Mouse (Mus musculus) gastrocnemius, adult 18-20 months (tissue): ENCODE measurements around the gene Adap1. TPM values are rescaled to one million over a fixed set of nuclear protein-coding genes. Genes with fewer than 3 reads are reported as not detected.

Experiments used
- DNase-seq: peaks from one replicate; pipeline ENCODE4 v3.0.0; 2021; ENCODE audit warnings: low spot score
- long read RNA-seq, 2 experiments: library from polyadenylated mRNA; stranded (forward); transcript quantifications; one replicate each; pipeline ENCODE4 v2.0.0; 2021
- total RNA-seq, 2 experiments: library from RNA; stranded (reverse); gene quantifications; 2 replicates each; pipeline ENCODE4 v1.2.3; 2021

The Adap1 gene
- 1 to 10 TPM in 1 of 2 experiments, under 1 TPM in 1; 0.66 to 1.4 TPM for total RNA-seq
- long read RNA-seq, experiment 1, partial matches to known transcripts, result 0 of 1 reads
- long read RNA-seq, experiment 1, other reads (novel, unspliced or antisense), result 0 of 1 reads
- long read RNA-seq, experiment 2, result 0 reads

DNA sequence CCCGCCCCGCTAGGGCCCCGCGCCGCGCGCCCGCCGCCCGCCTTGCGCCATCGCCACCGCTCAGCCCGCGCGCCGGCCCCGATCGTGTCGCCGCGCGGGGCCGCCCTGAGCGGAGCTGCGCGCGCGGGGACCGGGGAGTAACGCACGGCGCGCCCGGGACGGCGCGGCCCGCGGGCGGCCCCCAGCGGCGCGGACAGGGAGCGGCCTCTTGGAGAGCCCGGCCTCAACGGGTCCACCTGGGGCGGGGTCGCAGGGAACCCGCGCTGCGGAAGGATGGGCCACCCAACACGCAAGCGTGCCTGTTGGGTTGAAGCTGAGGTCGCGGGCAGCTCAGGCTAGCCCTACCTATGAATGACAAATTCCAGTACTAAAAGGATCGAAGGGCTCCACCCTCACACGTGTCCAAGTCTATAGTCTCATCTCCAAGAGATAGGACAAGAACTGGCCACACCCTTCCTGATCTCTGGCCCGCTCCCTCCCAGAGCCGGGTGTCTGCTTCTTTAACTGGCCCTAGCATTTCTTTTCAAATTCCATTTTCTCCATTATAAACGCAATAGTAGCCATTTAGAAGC, at the start of gene Adap1:
Adap1 (minus strand) TSS at position 228 of the 572 bp plus-strand sequence.
- peak; percentile 30 for DNase-seq

DNA sequence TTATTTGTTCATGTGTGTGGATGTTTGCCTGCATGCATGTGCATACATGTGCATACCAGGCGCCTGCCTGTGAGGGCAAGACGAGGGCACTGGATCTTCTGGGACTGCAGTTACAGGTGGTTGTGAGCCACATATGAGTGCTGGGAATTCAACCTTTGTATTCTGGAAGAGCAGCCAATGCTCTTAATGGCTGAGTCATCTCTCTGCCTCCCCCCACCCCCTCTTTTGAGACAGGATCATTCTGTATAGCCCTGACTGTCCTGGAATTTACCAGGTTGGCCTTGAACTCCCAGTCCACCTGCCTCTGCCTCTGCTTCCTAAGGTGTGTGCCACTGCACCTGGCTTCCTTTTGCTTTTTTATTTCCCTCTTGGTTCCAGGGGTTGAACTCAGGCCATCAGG, 49.4 kb upstream of the Adap1 start:
- no peak for DNase-seq

DNA sequence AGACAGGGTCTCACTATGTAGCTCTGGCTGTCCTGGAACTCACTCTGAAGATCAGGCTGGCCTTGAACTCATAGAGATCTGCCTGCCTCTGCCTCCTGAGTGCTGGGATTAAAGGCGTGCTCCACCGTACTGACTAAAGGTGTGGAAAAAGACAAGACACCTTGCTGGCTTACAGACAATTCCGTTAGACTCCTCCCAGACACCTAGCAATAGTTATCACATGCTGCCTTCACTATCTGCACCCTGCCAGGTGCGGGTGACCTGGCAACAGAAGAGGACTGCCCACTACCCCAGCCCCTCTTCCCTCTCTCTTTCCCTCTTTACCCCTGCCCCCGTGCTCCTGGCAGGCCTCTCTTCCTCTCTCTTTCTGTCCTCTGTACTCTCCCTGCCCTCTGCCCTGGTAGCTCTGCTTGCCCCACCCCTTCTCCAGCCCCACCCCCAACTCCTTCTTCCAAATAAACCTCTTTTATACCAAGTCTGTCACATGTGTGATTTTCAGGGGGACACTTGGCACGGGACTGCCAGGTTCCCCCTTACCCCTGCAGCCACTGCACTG, 48.5 kb upstream of the Adap1 start:
- DNase-seq, result no peak

DNA sequence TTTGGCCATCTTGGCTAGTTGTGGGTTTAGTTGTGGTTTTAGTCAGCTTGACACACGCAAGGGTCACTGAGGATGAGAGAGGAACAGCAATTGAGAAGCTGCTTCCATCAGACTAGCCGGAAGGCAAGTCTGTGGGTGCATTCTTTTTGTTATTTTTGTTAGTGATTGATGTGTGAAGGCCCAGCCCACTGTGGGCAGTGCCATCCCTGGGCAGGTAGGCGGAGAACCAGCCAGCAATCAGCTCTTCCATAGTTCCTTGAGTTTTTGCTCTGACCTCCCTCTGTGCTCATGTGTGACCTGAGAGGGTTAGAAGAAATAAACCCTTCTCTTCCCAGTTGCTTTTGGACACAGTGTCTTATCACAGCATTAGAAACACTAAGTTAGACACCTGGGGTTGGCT, 47.7 kb upstream of the Adap1 start:
- no peak for DNase-seq

DNA sequence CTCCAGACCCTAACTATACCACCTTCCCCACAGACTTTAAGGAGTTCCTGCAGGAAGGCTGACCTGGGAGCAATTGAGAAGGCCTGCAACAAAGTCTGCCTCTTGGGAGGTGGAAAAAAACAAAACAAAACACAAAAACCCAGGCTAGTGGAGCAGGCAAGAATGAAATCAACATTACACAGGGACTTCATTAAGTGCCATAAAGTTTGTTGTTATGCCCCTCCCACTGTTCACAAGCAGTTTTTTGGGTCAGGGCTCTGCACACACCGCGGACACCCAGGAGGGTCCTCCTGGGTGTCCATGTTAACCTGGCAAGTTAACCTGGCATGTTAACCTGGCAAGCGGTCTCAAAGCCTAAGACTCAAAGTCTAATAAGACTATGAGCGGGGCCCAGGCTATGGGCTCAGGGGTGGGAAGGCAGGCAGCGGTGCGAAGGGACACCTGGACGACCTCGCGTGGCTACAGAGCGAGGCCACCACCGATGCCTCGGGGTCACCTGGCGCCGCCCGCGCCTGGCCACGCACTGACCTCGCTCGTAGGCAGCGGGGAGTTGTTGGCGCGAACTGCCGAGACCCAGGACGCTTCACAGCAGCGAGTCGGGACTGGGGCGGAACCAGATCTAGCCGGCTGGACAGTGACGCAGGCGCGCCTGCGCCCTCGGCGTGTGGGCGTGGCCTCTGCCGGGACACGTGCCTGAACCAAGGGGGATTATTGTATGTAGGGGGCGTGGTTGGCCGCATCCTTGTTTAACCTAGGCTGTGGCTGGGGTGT, 46.4 kb upstream of the Adap1 start:
- peak; percentile 91 for DNase-seq

DNA sequence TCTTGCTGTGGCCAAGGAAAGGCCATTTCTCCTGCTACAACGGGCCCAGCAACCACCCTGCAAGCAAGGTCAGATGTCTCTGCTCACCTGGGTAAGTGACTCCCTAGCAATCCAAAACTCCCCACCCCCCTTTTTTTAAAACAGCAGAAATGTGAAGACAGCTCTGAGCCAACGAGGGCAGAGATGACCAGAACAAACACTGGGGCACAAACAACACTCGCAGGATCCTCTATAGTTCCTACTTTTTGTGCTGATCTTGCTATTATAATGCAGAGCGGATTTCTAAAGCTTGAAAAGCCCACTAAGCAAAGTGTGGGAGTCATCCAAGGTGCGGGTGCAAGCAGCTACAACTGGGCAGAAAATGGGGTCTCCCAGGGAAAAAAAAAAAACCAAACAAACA, 45.7 kb upstream of the Adap1 start:
- DNase-seq, result no peak

DNA sequence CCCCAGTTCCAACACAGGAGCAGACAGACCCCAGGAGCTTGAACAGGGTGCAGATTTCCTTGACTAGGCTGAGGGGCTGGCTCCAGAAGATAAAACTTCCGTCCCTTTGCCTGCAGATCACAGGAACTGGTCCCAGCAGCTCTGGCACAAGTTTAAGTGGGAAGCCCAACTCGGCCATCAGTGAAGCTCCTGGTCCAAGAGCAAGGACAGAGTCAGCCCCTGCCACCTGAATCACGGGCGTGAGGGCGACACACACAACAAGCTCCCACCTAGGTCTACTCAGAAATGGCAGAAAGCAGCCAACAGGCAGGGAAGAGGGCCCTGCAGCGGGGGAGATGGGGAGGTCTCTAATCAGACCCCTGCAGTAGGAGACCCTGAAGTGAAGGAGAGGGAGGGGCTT, 44.9 kb upstream of the Adap1 start:
- no peak for DNase-seq

DNA sequence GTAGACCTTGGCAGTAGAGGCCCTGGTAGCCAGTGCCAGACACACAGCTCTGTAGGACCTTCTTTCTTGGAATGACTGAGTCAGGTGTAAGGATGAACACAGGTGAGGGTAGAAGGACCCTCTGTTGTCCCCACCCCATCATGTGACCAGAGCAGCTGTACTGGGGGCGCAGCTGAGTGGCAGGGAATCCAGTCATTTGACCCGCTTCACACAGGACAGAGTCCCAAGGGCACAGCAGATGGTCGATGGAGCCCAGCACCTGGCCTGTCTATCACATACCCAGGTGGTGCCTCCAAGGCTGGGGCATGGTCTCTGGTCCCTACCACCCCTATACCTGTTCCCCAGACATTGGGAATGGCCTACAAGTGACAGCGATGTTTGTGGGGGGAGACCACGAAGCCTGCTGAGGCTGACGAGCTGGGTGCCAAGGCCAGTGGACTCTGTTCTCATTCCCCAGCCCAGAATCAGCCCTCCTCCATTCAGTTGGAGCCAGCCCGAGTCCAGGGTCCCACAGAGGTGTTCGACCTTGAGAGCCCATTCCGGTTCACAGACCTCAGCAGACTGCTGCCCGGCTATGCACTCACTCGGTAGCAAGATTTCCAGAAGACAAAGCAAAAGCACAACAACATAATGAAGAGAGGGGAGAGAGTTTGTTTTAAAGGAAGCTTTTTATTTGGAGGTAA, 43.4 kb upstream of the Adap1 start:
- no peak for DNase-seq

DNA sequence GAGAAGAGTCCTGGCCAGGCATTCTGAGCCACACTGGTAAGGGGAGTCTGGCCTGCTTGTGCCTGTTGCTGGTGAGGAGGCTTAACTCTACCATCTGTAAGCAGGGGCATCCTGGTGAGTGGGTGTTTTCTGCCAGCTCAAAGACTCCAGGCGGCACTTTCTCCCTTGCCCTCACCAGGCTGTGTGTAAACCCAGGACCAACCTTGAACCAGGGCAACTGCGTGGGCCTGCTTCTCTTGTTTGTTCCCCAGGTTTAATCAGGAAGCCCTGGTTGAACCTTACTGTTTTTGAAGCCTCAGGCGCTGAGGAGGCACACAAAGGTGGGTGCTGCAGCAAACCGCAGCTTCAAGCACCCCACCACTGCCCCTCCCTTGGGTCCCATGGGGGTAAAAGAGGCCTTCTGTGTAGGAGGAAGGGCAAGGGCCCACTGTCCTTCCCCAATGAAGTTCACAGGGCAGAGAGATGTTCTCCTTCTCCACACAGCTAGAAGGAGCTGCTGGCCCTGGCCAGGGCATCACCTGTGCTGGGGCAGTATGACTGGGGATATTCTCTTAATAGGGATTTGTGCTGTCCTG, 42.5 kb upstream of the Adap1 start:
- DNase-seq, result no peak

DNA sequence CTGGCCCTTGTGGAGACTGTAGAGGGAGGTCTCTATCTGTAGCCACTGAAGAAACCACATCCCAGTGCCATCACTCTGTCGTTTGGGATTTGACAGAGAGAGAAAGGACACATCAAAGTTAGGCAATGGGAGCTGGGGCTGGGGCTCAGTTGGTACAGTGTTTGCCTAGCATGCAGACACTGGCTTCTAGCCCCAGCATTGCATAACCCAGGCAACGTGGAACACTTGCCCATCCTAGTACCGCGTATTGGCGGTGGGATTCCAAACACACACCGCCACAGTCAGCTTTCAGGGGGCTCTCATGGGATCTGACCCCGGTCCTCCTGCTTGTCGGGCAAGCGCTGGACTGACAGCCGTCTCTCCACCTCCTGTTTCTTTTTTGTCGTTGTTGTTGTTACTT, 41.1 kb upstream of the Adap1 start:
- no peak for DNase-seq

DNA sequence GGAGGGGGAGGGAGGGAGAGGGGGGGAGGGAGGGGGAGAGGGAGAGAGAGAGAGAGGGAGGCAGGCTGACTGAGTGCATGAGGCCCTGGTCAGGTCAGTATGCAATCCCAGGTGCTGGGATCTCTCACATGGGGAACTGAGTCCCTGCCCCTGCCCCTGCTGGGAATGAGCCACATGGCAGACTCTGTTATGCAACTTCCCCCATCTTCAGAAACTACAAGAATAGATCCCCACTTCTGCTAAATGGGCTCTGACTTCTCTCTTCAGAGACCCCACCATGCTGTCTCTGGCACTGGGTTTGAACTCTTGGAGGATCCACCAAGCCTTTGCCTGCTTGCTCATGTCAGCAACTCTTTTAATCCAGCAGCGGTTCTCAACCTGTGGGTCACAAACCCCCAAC, 40.4 kb upstream of the Adap1 start:
- DNase-seq, result no peak

DNA sequence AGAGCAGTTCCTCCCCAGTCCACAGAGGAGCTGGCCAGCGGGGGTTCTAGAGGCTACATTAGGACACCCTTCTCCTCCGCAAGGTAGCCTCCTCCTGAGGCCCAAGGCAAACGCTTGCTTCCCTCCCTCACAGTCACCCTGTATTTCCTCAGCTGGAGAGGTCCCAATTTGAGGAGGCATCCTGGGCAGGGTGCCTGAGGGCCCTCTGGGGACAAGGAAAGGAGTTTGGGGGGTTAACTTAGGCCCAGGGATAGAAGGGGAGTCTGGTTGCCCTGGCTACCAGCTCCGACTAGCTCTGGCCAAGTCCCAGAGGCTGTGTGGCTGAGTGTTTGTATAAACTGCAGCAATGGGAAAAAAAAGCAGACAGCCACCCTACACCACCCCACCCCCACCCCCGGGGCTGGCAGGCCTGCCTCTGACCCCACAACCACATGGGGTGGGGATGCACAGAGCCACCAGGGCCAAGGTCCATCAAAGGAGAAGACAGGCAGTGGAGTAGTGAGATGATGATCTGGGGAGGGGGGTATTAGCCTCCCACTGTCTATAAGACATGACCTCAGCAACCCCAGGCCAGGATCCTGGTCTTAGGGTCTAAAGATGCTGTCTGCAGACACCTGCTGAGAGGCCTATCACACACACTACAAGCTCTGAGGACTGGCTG, 39.6 kb upstream of the Adap1 start:
- DNase-seq, result no peak

DNA sequence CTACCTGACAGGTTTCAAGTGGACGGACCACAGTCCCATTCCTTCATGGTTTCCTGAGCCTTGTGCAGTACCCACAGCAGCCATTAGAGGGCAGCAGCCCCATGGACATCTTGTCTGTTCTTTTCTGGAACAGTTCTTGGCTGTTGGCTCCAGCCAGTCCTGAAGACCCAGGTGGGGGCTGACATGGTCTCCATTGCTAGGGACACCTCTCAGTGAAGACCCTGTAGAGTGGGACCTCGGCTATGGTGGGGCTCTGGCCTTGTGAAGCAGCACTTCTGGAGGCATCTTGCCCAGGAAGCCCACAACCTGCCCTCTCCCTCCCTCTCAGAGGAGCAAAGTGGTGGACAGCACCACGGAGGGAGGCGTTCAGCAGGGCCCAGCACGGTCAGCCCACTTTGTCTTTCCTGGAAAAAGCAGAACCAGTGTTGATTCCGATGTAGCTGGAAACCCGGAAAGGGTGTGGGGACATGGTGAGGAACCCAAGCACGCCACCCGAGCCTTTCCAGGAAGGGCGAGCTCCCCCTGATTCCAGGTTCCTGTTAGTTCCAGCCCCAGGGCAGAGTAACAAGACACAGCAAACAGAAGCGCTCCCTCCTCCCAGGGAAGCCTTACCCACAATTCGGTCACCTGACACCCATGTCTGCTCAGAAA, 39.0 kb upstream of the Adap1 start:
- peak; percentile 93 for DNase-seq

DNA sequence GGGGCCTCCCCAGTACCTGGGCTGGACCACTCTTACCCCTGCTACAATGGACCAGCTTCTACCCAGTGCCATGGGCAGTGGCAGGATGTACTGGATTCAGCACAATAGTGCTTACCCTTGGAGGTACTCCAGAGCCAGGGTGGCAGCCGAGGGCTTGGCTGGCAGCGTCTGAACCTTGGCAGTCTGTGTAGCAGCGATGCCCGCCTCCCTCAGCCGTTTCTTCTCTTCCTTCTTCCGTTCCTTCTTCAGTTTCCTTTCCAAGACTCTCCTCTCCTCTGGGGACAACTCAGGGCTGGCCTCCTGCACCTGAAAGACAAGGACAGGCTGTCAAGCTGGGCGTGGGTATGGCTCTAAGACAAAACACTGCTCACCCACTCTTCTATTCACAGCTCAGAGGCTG, 38.4 kb upstream of the Adap1 start:
- DNase-seq, result no peak

DNA sequence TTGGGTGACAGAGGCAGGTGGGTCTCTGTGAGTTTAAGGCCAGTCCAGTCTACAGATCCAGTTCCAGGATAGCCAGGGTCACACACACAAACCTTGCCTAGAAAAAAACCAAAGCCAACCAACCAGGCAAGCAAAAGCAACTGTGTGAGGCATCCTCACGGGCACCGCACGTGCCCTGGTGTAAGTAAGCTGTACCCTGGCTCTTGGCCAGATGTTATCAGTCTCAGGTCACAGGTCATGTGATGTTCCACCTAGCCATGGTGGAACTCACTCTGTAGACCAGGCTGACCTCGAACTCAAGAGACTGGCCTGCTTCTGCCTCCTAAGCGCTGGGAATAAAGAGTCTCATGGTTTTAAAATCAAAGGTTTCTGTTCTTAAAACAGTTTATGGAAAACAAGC, 33.8 kb upstream of the Adap1 start:
- DNase-seq, result no peak

DNA sequence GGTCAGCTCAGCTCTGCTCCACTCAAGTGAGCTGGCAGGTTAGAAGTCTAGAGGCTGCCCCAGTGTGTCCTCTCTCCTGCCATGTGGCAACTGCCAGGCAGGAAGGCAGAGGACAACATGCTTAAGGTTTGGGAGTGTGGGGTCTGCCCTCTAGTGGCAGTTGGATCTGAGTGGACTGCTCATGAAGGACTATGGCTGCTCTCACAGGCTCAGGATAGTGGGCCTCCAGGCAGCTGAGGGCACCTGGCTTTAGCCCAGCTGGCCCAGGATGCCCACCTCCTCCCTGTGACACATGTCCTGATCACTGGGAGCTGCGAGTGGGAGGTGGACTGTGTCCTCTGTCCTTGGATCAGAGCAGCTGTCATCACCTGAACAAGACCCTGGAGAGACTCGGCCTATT, 33.2 kb upstream of the Adap1 start:
- DNase-seq, result no peak

DNA sequence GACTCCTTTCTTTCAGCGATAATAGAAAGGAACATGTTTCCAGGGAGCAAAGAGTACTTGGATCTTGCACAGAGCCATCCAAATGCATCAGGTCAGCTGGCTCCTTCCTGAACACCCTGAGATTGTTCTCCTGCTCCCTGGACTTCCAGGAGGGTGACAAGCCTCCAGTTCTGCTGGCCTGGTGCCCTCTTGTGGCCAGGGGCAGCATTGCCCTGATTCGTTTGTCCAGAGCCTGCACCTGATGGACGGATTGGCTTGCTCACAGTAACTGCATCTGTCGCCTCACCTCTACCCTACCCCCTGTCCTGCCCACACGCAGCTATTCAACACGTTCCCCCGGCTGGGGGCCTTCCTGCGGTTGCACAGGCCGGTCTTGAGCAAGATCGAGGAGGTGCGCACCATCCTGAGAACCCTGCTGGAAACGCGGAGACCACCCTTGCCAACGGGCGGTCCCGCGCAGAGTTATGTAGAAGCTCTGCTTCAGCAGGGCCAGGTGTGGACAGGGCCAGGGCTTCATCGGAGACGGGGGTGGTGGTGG, 29.9 kb upstream of the Adap1 start:
- peak; percentile 80 for DNase-seq

DNA sequence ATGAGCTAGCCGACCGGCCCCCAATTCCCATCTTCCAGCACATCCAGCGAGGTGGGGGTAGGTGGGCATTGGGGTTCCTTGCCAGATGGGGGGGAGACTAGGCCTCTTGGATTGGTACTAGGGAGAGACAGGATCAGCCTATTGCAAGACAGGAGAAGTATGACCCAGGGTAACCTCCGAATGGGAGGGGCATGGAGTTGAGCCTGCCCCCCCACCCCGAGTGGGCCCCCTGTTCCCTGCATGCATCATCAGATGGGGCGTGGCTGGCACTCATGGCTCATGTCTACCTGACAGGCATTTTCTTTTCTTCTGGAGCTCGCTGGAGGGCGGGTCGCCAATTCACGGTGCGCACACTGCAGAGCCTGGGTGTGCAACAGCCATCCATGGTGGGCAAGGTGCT, 28.5 kb upstream of the Adap1 start:
- DNase-seq, result no peak

DNA sequence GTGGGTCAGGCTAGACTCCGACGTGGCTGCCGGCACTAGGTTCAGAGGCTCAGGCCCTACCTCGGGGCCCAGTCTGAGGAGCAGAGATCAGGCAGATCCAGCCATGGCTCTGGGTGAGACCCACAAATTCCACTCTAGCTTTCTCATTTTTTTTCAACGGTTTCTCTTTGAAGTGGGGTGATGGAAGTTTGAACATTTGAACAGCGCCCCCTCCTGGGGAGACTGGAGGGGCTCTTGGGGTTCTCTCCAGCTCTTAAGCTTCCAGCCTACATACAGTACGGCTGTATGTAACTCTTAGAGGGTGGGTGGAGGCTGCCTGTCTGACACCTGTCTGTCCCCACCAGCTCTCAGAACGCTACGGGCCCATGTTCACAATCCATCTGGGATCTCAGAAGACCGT, 28.1 kb upstream of the Adap1 start:
- no peak for DNase-seq

DNA sequence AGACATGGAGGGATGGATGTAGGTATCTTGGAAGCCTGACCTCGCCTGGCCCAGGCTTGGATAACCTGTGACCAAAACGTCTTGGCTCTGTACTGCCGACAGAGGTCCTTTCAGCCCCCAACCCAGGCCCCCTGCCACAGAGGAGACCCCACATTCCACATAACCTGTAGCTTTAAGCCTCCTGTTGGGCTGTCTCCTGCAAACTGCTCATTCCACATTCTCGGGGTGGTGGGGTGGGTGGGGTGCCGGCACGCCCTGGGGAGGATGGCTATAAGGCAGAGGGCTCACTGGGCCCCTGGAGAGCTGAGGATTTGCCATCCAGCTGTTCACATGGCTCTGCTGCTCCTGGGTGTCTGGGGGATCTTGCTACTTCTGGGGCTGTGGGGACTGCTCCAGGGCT, 26.9 kb upstream of the Adap1 start, which contains the start of gene Cyp2w1:
Cyp2w1 (plus strand) TSS at position 301 of the 400 bp plus-strand sequence.
- no peak for DNase-seq

DNA sequence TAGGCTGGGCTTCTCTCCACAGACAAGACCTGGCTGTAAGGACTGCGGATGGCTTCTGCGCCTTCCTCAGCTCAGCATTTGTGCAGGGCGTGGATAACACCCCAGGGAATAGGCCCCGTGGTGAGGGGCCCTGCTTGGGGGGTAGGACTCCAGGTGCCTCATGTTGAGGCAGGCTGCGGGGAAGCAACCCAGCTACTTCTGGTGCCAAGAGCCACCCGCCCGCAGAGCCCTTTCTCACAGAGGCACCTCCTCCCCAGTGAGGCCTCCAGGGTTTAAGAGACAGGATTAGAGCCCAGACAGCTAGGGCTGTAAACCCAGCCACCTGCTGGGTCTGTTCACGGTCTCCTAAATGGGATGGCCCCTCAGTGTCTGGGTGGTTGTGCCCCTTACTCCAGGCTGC, 26.2 kb upstream of the Adap1 start:
- no peak for DNase-seq
